Mouse (Mus musculus) intestine, embryonic 15.5 days (tissue): Measurements from ENCODE around the gene Pde12. TPM values are rescaled to one million over a fixed set of nuclear protein-coding genes. Genes with fewer than 3 reads are reported as not detected.

ENCODE experiments used
- ATAC-seq: fragments of 200-750 bp; cut with Nextera tagmentation; 2 replicates; pipeline ENCODE4 v1.8.0; 2017; ENCODE audit warnings: moderate TSS enrichment, moderate library complexity
- H3K27ac ChIP-seq: fragments of 300-500 bp; sonication (generic); 2 replicates; pipeline ENCODE4 v1.5.1; 2015; ENCODE audit warnings: mild to moderate bottlenecking, inconsistent platforms
- H3K27me3 ChIP-seq: fragments of 300-500 bp; sonication (generic); replicated peaks from 2 replicates; pipeline ENCODE4 v1.6.1; 2015; ENCODE audit warnings: inconsistent platforms
- H3K36me3 ChIP-seq: fragments of 300-500 bp; sonication (generic); 2 replicates; pipeline ENCODE4 v1.6.1; 2015; ENCODE audit warnings: inconsistent platforms
- H3K4me1 ChIP-seq: fragments of 300-500 bp; sonication (generic); replicated peaks from 2 replicates; pipeline ENCODE4 v1.6.1; 2015; ENCODE audit warnings: inconsistent platforms
- H3K4me2 ChIP-seq: fragments of 300-500 bp; sonication (generic); replicated peaks from 2 replicates; pipeline ENCODE4 v1.6.1; 2015; ENCODE audit warnings: mild to moderate bottlenecking, inconsistent platforms
- H3K4me3 ChIP-seq: fragments of 300-500 bp; sonication (generic); replicated peaks from 2 replicates; pipeline ENCODE4 v1.5.1; 2015; ENCODE audit warnings: inconsistent platforms
- H3K9ac ChIP-seq: fragments of 300-500 bp; sonication (generic); 2 replicates; pipeline ENCODE4 v1.6.1; 2015; ENCODE audit warnings: inconsistent platforms
- H3K9me3 ChIP-seq: fragments of 300-500 bp; sonication (generic); 2 replicates; pipeline ENCODE4 v1.6.1; 2016; ENCODE audit warnings: inconsistent platforms
- whole genome bisulfite sequencing: fragments of 180-500 bp; shearing (Covaris S2); methylation state at CpG from one replicate; pipeline ENCODE4 v1.1.7; 2015; 5-methylcytosine and 5-hydroxymethylcytosine counted together
- polyA plus RNA-seq: library from polyadenylated mRNA; unstranded; fragments of >200 nt; fragmentation: Nextera tagmentation; extraction: Ambion mirVana; gene quantifications from 2 replicates; pipeline ENCODE4 v1.2.1, GENCODE M21; 2015

Gene Pde12
- polyA plus RNA-seq, 1 experiment from 2014 or later = 10.2 TPM

DNA sequence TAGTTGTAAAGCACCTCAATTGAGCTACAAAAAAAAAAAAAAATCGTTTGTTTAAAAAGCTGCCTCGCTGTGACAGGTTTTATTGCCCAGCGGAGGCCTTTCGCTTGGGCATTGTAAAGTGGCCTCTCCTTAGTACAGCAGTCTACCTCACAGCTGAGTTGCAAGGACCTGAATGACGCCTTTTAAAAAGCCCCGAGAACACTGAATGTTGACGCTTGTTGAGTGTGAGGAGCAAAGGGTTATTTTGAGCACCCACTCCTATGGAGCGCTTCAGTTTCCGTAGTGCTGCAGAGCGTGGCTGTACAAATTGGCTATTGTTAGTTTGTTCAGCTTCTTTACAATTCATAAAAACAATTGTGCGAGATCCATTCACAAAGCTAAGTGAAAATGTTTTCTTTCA lies 30.4 kb downstream of the Pde12 start:
- peak overlapping the region; percentile 94 for H3K9ac ChIP-seq
- no peaks in the 10 kb centered on the region for H3K9me3 ChIP-seq
- H3K27ac ChIP-seq = 0 out of 2 replicates have a peak overlapping the region, but pooled peaks have one; percentile 96
- no peaks in the 10 kb centered on the region for H3K4me1 ChIP-seq
- H3K4me3 ChIP-seq = peak overlapping the region; percentile 80
- no peak for ATAC-seq
- WGBS = 3% methylated on average over 11 of the region's 11 CpGs
- no peaks in the 10 kb centered on the region for H3K27me3 ChIP-seq
- H3K36me3 ChIP-seq = no peaks in the 10 kb centered on the region
- peak overlapping the region; percentile 73 for H3K4me2 ChIP-seq

DNA sequence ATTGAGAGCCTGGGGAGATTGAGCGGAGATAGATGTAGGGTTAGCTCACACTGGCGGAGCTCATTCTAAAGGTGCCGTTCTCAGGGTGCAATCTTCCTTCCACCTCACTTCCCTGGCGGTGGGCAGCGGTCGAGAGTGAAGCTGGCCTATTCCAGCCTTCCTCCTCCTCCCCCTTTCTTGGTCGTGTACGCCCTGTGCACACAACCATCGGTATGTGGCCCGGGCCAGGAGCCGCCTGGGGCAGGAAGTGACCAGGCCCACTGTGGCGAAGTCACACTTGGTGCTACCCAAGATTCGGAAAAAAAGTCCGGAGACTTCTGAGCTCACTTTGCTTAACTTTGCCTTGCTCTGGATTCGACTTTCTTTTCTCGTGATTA lies 31.0 kb downstream of the Pde12 start:
- WGBS = under 1% methylated on average over 16 of the region's 16 CpGs

DNA sequence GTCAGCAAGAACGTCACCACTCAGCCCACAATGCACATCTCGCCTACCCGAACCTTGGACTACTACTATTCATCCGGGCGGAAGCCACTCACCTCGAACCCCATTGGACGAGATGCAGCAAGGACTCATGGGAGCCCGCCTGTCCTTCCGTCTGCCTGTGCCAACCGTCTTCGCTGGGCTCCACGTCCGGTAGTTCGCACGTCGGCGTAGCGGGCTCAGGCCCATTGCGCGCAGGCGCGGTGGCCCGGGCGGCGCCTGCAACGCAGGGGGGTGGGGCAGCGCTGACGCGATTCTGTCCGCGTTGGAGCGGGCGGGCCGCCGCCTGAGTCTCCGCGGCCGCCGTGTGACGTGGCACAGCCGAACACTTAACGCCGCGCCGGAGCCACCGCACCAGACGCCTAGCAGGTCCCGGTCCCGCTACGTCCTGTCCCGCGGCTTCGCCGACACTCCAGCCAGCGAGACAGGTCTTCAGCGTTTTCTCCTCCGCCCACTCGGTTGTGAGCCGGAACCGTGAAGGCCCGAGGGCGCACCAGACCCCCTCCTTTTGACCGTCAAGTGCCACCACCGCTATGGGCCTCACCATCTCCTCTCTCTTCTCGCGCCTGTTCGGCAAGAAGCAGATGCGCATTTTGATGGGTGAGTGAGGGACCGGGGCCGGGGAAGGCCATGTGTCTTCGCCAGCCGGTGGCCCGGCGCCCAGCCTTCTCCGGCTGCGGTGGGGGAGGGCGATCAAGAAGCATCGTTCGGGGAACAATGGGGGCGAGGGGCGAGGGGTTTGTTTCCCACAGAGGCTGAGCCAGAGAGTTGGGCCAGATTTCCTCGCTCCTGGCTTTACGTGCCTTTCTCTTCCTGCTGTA lies 31.6 kb downstream of the Pde12 start, which contains the start of gene Arf4:
Gene Arf4 (plus strand): TSS at position 224 of the 857 bp plus-strand sequence.
- WGBS = under 1% methylated on average over 83 of the region's 83 CpGs
- H3K4me1 ChIP-seq = no peaks in the 10 kb centered on the region

More for the DNA sequence above, 31.0 kb downstream of the Pde12 start:
- Histone ChIP-seq H3K4me2 (peak overlapping the region; percentile 73), H3K36me3 (no peaks in the 10 kb centered on the region), H3K4me3 (peak overlapping the region; percentile 80), H3K27ac (peak overlapping the region; percentile 96), H3K9me3 (no peaks in the 10 kb centered on the region), H3K27me3 (no peaks in the 10 kb centered on the region), H3K9ac (peak overlapping the region; percentile 94), H3K4me1 (no peaks in the 10 kb centered on the region)
- ATAC-seq = peak; percentile 48

DNA sequence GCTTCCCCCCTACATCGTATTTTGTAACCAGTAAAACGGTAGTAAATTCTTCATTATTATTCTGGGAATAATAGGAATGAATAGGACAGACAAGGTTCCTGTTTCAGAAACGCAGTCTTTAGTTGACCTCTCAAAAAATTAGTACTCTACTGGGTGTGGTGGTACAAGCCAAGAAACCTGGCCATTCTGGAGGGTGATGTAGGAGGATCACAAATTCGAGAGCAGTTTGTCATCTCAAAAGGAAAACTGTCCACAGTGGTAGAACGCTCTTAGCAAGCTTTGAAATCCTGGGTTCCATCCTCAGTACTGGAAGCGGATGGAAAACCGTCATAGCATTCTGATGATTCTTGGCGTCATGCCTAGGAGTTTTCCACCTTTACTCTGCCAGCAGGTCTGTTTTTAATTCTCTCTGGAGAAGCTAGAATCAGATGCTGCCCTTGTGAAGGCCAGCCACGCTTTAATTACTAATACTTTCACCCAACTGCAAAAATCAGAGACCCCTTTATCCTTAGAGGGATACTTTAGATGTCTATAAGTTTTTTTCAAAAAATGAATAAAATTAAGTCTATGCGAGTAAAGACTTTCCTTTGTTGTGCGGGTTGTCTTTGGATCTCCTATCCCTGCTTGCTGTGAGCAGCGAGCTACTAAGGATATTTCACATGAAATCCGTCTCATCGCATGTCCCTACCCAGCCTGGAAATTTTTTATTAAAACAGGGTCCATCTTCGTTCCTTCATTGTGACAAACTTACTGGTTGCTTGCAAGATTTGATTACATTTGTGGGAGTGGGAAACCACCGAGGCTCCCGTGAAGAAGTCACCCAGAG lies 32.4 kb downstream of the Pde12 start:
- peak overlapping the region; percentile 60 for H3K4me2 ChIP-seq
- H3K27ac ChIP-seq = peak overlapping the region; percentile 96
- no peaks in the 10 kb centered on the region for H3K9me3 ChIP-seq
- peaks cover 4% of the 10 kb centered on the region; the same call in 1 of the 2 replicates for H3K36me3 ChIP-seq
- H3K9ac ChIP-seq = peak overlapping the region; percentile 47
- no peaks in the 10 kb centered on the region for H3K4me1 ChIP-seq
- ATAC-seq = peak; percentile 35; the same call in 1 of the 2 replicates
- no peaks in the 10 kb centered on the region for H3K27me3 ChIP-seq
- WGBS = 22% methylated on average over 17 of the region's 17 CpGs
- peak overlapping the region; percentile 80 for H3K4me3 ChIP-seq

More for the DNA sequence above, 31.6 kb downstream of the Pde12 start, which contains the start of gene Arf4:
- Histone ChIP-seq H3K4me2 (peak within 1 kb of the TSS; percentile 73), H3K9ac (peak within 1 kb of the TSS; percentile 94), H3K27me3 (no peaks in the 10 kb centered on the region), H3K27ac (peak within 1 kb of the TSS; percentile 96), H3K9me3 (no peaks in the 10 kb centered on the region), H3K36me3 (no peaks in the 10 kb centered on the region), H3K4me3 (peak within 1 kb of the TSS; percentile 80)
- ATAC-seq = peak; percentile 98

DNA sequence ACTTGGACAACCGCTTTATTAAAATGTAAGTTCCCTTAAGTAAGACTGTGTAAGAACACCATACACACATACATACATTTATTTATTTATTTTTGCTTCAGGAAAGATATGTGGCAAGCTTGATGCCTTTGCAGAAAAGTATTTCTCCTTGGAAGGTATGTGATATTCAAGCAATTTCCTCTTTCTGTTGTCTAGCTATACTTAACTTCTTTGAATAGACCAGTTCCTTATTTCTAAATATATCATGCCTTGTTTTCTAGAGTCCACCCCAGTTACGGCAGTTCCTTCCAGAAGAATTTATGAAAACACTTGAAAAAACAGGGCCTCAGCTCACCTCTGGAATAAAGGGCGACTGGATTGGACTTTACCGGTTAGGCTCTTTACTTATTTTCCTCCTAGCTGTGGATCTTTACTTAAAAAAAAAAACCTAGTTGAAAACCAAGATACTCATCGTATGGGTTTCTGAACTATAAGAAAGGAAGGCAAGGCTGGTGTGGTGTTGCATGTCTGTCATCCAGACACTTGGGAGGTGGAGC lies 43.0 kb downstream of the Pde12 start:
- H3K4me3 ChIP-seq = no peak overlapping the region
- H3K9ac ChIP-seq = no peak overlapping the region
- ATAC-seq = no peak
- no peaks in the 10 kb centered on the region for H3K9me3 ChIP-seq
- no peak overlapping the region for H3K27ac ChIP-seq
- H3K27me3 ChIP-seq = no peaks in the 10 kb centered on the region
- no peak overlapping the region for H3K4me2 ChIP-seq
- 86% methylated on average over 5 of the region's 5 CpGs for WGBS
- no peaks in the 10 kb centered on the region for H3K4me1 ChIP-seq
- H3K36me3 ChIP-seq = peaks cover 30% of the 10 kb centered on the region

DNA sequence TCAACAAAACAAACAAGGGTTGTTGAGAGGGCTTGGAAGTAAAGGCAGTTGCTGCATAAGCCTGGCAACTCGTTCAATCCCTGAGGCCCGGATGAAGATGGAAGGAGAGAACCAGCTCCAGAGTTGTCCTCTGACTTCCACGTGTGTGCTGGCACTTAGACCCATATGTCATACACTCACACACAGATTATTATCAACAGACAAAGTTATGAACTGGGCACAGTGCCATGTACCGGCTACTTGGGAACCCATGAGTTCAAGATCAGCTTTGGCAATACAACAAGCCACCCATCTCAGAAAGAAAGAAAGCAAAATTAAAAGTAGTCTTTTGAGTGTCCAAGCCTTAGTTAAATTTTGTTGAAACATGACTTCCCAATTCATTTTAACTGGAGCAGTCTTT lies 44.4 kb downstream of the Pde12 start:
- Histone ChIP-seq H3K9me3 (no peaks in the 10 kb centered on the region), H3K9ac (no peak overlapping the region), H3K36me3 (peaks cover 34% of the 10 kb centered on the region), H3K4me3 (no peak overlapping the region), H3K27ac (no peak overlapping the region), H3K4me2 (no peak overlapping the region), H3K4me1 (no peaks in the 10 kb centered on the region), H3K27me3 (no peaks in the 10 kb centered on the region)
- ATAC-seq = no peak
- 75% methylated on average over 4 of the region's 4 CpGs for WGBS

DNA sequence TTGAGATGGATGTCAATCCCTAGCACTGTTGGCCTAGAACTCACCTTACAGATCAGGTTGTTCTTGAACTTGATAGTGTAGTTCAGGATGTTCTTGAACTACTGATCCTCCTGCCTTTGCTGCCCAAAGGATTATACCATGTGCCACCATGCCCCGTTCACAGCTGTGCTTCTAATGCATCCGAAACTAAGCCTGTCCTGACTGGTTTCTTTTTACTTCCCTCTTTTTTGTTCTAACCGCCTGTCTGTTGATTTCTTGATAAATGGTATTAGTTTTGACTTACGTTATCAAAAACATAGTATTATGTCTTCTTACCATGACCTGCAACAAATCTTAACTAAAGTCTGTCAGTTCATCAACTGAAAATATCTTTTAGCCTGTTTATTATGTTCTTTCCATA lies 59.0 kb downstream of the Pde12 start:
- no peak overlapping the region for H3K9ac ChIP-seq
- no peaks in the 10 kb centered on the region for H3K9me3 ChIP-seq
- no peak overlapping the region for H3K4me3 ChIP-seq
- WGBS = 91% methylated on average over 4 of the region's 4 CpGs
- H3K36me3 ChIP-seq = peaks cover 12% of the 10 kb centered on the region
- H3K27me3 ChIP-seq = no peaks in the 10 kb centered on the region
- H3K27ac ChIP-seq = no peak overlapping the region
- no peak for ATAC-seq
- H3K4me2 ChIP-seq = no peak overlapping the region
- no peaks in the 10 kb centered on the region for H3K4me1 ChIP-seq

Other genes with a start within 250 kb of the Pde12 start
- 42.2 and 48.8 TPM in 2 replicates for gene Slmap, start 135.0 kb downstream of the Pde12 start, polyA plus RNA-seq
- 29.0 and 32.0 TPM in 2 replicates for gene Dennd6a, start 96.0 kb downstream of the Pde12 start, polyA plus RNA-seq
- 592 and 625 TPM in 2 replicates for gene Arf4, start 31.8 kb downstream of the Pde12 start, polyA plus RNA-seq
- 0.05 and 0.08 TPM in 2 replicates for gene Dnah12, start 23.4 kb upstream of the Pde12 start, polyA plus RNA-seq
- gene Asb14, start 224.7 kb upstream of the Pde12 start, polyA plus RNA-seq = 0.20 TPM in 1 of 2 replicates, not detected in the other